Mouse (Mus musculus) E14TG2a.4 (cell line): ENCODE results near the gene Gm20388.

Source experiments
- H3K27me3 ChIP-seq: 2 replicates; pipeline ENCODE4 v1.6.1; 2014; ENCODE audit warnings: low read length, control low read depth; ENCODE audit not compliant: insufficient read depth
- H3K36me3 ChIP-seq: 2 replicates; pipeline ENCODE4 v1.6.1; 2014; ENCODE audit warnings: low read length, control low read depth; ENCODE audit not compliant: insufficient read depth
- H3K4me1 ChIP-seq: replicated peaks from 2 replicates; pipeline ENCODE4 v1.6.1; 2014; ENCODE audit warnings: low read depth, low read length, control low read depth
- H3K4me3 ChIP-seq: replicated peaks from 2 replicates; pipeline ENCODE4 v1.5.1; 2014; ENCODE audit warnings: mild to moderate bottlenecking, low read length
- H3K9me3 ChIP-seq: 2 replicates; pipeline ENCODE4 v1.6.1; 2014; ENCODE audit warnings: low read length, control low read depth
- CTCF ChIP-seq: conservative IDR thresholded peaks from 2 replicates; pipeline ENCODE4 v1.5.1; 2014; ENCODE audit warnings: low read length
- NANOG ChIP-seq: IDR thresholded peaks from 2 replicates; pipeline ENCODE4 v1.6.1; 2014; ENCODE audit warnings: borderline replicate concordance, low read length, mixed read lengths
- POU5F1 ChIP-seq: IDR thresholded peaks from 2 replicates; pipeline ENCODE4 v1.6.1; 2014; ENCODE audit warnings: low read length, borderline replicate concordance

Gm20388 gene

GRCm38 (mm10) chr8:122110240-122110866, 2199.7 kb downstream of the Gm20388 start:
- no peak for TF ChIP-seq NANOG
- no peak for TF ChIP-seq POU5F1
- no peak for TF ChIP-seq CTCF
- Histone ChIP-seq H3K4me1 (peaks cover 40% of the 10 kb centered on the region), H3K9me3 (peaks cover 6% of the 10 kb centered on the region), H3K4me3 (peak overlapping the region; percentile 48), H3K27me3 (peaks cover 11% of the 10 kb centered on the region), H3K36me3 (no peaks in the 10 kb centered on the region)

- TF ChIP-seq CTCF (no peak), NANOG (no peak), POU5F1 (no peak)
- H3K4me1 ChIP-seq, result peaks cover 41% of the 10 kb centered on the region
- peak overlapping the region; percentile 48; the same call in 1 of the 2 replicates for H3K4me3 ChIP-seq
- no peaks in the 10 kb centered on the region for H3K36me3 ChIP-seq
- H3K9me3 ChIP-seq, result 0 out of 2 replicates have a peak, but pooled peaks cover 1% of the 10 kb centered on the region
- H3K27me3 ChIP-seq, result peaks cover 11% of the 10 kb centered on the region
These were observed 2200.2 kb downstream of the Gm20388 start for GRCm38 (mm10) chr8:122110867-122111253.

GRCm38 (mm10) chr8:122111745-122112144, 2201.1 kb downstream of the Gm20388 start:
- Histone ChIP-seq H3K4me1 (peaks cover 39% of the 10 kb centered on the region), H3K36me3 (no peaks in the 10 kb centered on the region), H3K9me3 (no peaks in the 10 kb centered on the region), H3K4me3 (no peak overlapping the region), H3K27me3 (peaks cover 11% of the 10 kb centered on the region)
- TF ChIP-seq NANOG, result no peak
- no peak for TF ChIP-seq CTCF
- TF ChIP-seq POU5F1, result no peak

GRCm38 (mm10) chr8:122112264-122112965, 2201.8 kb downstream of the Gm20388 start:
- Histone ChIP-seq H3K4me1 (peaks cover 45% of the 10 kb centered on the region), H3K4me3 (no peak overlapping the region), H3K9me3 (no peaks in the 10 kb centered on the region), H3K27me3 (peaks cover 11% of the 10 kb centered on the region), H3K36me3 (no peaks in the 10 kb centered on the region)
- TF ChIP-seq POU5F1, result no peak

- H3K27me3 ChIP-seq, result peaks cover 20% of the 10 kb centered on the region
- H3K36me3 ChIP-seq, result no peaks in the 10 kb centered on the region
- no peaks in the 10 kb centered on the region for H3K9me3 ChIP-seq
- H3K4me1 ChIP-seq, result peaks cover 62% of the 10 kb centered on the region
- TF ChIP-seq POU5F1, result no peak
- H3K4me3 ChIP-seq, result no peak overlapping the region
These were observed 2204.2 kb downstream of the Gm20388 start for GRCm38 (mm10) chr8:122114890-122115289.

- Histone ChIP-seq H3K4me3 (peak overlapping the region; percentile 23), H3K27me3 (peaks cover 17% of the 10 kb centered on the region), H3K36me3 (no peaks in the 10 kb centered on the region), H3K4me1 (peaks cover 44% of the 10 kb centered on the region), H3K9me3 (no peaks in the 10 kb centered on the region)
- TF ChIP-seq CTCF, result no peak
- no peak for TF ChIP-seq NANOG
- no peak for TF ChIP-seq POU5F1
These were observed 2206.2 kb downstream of the Gm20388 start for GRCm38 (mm10) chr8:122116716-122117357.

- no peaks in the 10 kb centered on the region for H3K9me3 ChIP-seq
- H3K36me3 ChIP-seq, result no peaks in the 10 kb centered on the region
- TF ChIP-seq POU5F1 (no peak), CTCF (no peak), NANOG (no peak)
- H3K4me1 ChIP-seq, result peaks cover 34% of the 10 kb centered on the region
- H3K4me3 ChIP-seq, result peak overlapping the region; percentile 43
- H3K27me3 ChIP-seq, result peaks cover 19% of the 10 kb centered on the region
These were observed 2207.5 kb downstream of the Gm20388 start for GRCm38 (mm10) chr8:122118097-122118496.

- Histone ChIP-seq H3K36me3 (no peaks in the 10 kb centered on the region), H3K9me3 (no peaks in the 10 kb centered on the region), H3K27me3 (peaks cover 20% of the 10 kb centered on the region), H3K4me1 (peaks cover 32% of the 10 kb centered on the region), H3K4me3 (peak overlapping the region; percentile 43)
- no peak for TF ChIP-seq CTCF
- no peak for TF ChIP-seq NANOG
- TF ChIP-seq POU5F1, result no peak
These were observed 2207.9 kb downstream of the Gm20388 start for GRCm38 (mm10) chr8:122118536-122118935.
